Mouse (Mus musculus) forebrain, postnatal 0 days (tissue): ENCODE results near the gene Ippk. TPM values are rescaled to one million over a fixed set of nuclear protein-coding genes. Genes with fewer than 3 reads are reported as not detected.

Experiments
- ATAC-seq: fragments of 200-750 bp; cut with Nextera tagmentation; 2 replicates; pipeline ENCODE4 v1.8.0; 2017; ENCODE audit warnings: mild to moderate bottlenecking, moderate library complexity
- DNase-seq: peaks from one replicate; pipeline ENCODE4 v3.0.0-alpha.2; 2015
- H3K27ac ChIP-seq: fragments of 300-500 bp; sonication (generic); 2 replicates; pipeline ENCODE4 v1.5.1; 2014; ENCODE audit warnings: low read depth, mild to moderate bottlenecking, antibody characterized with exemption, low read length, moderate library complexity, mixed read lengths
- H3K27me3 ChIP-seq: fragments of 300-500 bp; sonication (generic); 2 replicates; pipeline ENCODE4 v1.6.1; 2014; ENCODE audit warnings: mild to moderate bottlenecking, low read length, mixed read lengths; ENCODE audit not compliant: insufficient read depth
- H3K36me3 ChIP-seq: fragments of 300-500 bp; sonication (generic); 2 replicates; pipeline ENCODE4 v1.6.1; 2014; ENCODE audit warnings: mild to moderate bottlenecking, moderate library complexity; ENCODE audit not compliant: insufficient read depth
- H3K4me1 ChIP-seq: fragments of 300-500 bp; sonication (generic); 2 replicates; pipeline ENCODE4 v1.6.1; 2014; ENCODE audit warnings: antibody characterized with exemption; ENCODE audit not compliant: insufficient read depth
- H3K4me2 ChIP-seq: fragments of 300-500 bp; sonication (generic); 2 replicates; pipeline ENCODE4 v1.6.1; 2014; ENCODE audit warnings: low read depth, mild to moderate bottlenecking, moderate library complexity
- H3K4me3 ChIP-seq: fragments of 300-500 bp; sonication (generic); 2 replicates; pipeline ENCODE4 v1.5.1; 2014; ENCODE audit warnings: low read depth, low read length, mixed read lengths
- H3K9ac ChIP-seq: fragments of 300-500 bp; sonication (generic); 2 replicates; pipeline ENCODE4 v1.6.1; 2014; ENCODE audit warnings: mild to moderate bottlenecking
- H3K9me3 ChIP-seq: fragments of 300-500 bp; sonication (generic); 2 replicates; pipeline ENCODE4 v1.6.1; 2016; ENCODE audit warnings: low read length
- CTCF ChIP-seq: sonication (generic); IDR thresholded peaks from 2 replicates; pipeline ENCODE4 v1.5.1; 2016; ENCODE audit warnings: antibody characterized with exemption, control low read depth, low read depth
- WGBS: fragments of 180-500 bp; shearing (Covaris S2); extraction: QIAGEN DNeasy Blood & Tissue Kit; methylation state at CpG from one replicate; pipeline ENCODE4 v1.1.7; 2014; 5-methylcytosine and 5-hydroxymethylcytosine counted together
- polyA plus RNA-seq: library from polyadenylated mRNA; unstranded; fragments of >200 nt; fragmentation: Nextera tagmentation; extraction: Ambion mirVana; gene quantifications from 2 replicates; pipeline ENCODE4 v1.2.1, GENCODE M21; 2015
- total RNA-seq: library from RNA; depleted of rRNA; stranded (reverse); fragments of >200 nt; gene quantifications from 2 replicates; pipeline ENCODE4 v1.2.3, GENCODE M21; 2014; rRNA removed

Ippk gene
- total RNA-seq = 15.0 and 15.9 TPM in 2 replicates
- polyA plus RNA-seq = 11.0 and 11.7 TPM in 2 replicates

GRCm38 (mm10) chr13:49420754-49421605 lies at the start of gene Ippk:
Gene Ippk (plus strand): TSS chr13:49421249.
- H3K9me3 ChIP-seq = no peaks in the 10 kb centered on the region
- ATAC-seq (peak; percentile 99), DNase-seq (peak; percentile 97)
- H3K4me2 ChIP-seq = peak within 1 kb of the TSS; percentile 95
- H3K27me3 ChIP-seq = no peaks in the 10 kb centered on the region
- 1% methylated on average over 69 of the region's 69 CpGs for WGBS
- no peaks in the 10 kb centered on the region for H3K36me3 ChIP-seq
- peak; percentile 33; the same call in 1 of the 2 replicates for TF ChIP-seq CTCF
- peaks cover 20% of the 10 kb centered on the region for H3K4me1 ChIP-seq
- peak within 1 kb of the TSS; percentile 91 for H3K27ac ChIP-seq
- peak within 1 kb of the TSS; percentile 73 for H3K4me3 ChIP-seq
- peak within 1 kb of the TSS; percentile 81 for H3K9ac ChIP-seq

GRCm38 (mm10) chr13:49371428-49371899 lies 49.6 kb upstream of the Ippk start:
- Histone ChIP-seq H3K27me3 (no peaks in the 10 kb centered on the region), H3K27ac (no peak overlapping the region), H3K4me2 (no peak overlapping the region), H3K36me3 (peaks cover 40% of the 10 kb centered on the region), H3K9ac (no peak overlapping the region), H3K4me1 (no peaks in the 10 kb centered on the region), H3K9me3 (no peaks in the 10 kb centered on the region), H3K4me3 (no peak overlapping the region)
- 79% methylated on average over 3 of the region's 3 CpGs for WGBS
- ATAC-seq (peak; percentile 23; the same call in 1 of the 2 replicates), DNase-seq (no peak)
- no peak for TF ChIP-seq CTCF

- no peak overlapping the region for H3K9ac ChIP-seq
- no peaks in the 10 kb centered on the region for H3K4me1 ChIP-seq
- H3K9me3 ChIP-seq = no peaks in the 10 kb centered on the region
- ATAC-seq (no peak), DNase-seq (no peak)
- H3K27me3 ChIP-seq = no peaks in the 10 kb centered on the region
- no peak for TF ChIP-seq CTCF
- 91% methylated on average over 9 of the region's 9 CpGs for WGBS
- H3K4me3 ChIP-seq = no peak overlapping the region
- H3K36me3 ChIP-seq = peaks cover 50% of the 10 kb centered on the region
- no peak overlapping the region for H3K27ac ChIP-seq
- H3K4me2 ChIP-seq = no peak overlapping the region
Observed at GRCm38 (mm10) chr13:49372370-49373060, 48.5 kb upstream of the Ippk start.

GRCm38 (mm10) chr13:49374304-49374703 lies 46.7 kb upstream of the Ippk start:
- no peak overlapping the region for H3K4me3 ChIP-seq
- DNase-seq (no peak), ATAC-seq (0 out of 2 replicates have a peak, but pooled peaks have one; percentile 16)
- no peak overlapping the region for H3K27ac ChIP-seq
- H3K4me2 ChIP-seq = no peak overlapping the region
- no peaks in the 10 kb centered on the region for H3K4me1 ChIP-seq
- 51% methylated on average over 6 of the region's 6 CpGs for WGBS
- H3K36me3 ChIP-seq = peaks cover 65% of the 10 kb centered on the region
- H3K9ac ChIP-seq = no peak overlapping the region
- H3K9me3 ChIP-seq = no peaks in the 10 kb centered on the region
- H3K27me3 ChIP-seq = no peaks in the 10 kb centered on the region
- no peak for TF ChIP-seq CTCF

- no peaks in the 10 kb centered on the region for H3K27me3 ChIP-seq
- H3K4me3 ChIP-seq = no peak overlapping the region
- no peak for ATAC-seq
- no peak for DNase-seq
- no peak overlapping the region for H3K27ac ChIP-seq
- TF ChIP-seq CTCF = no peak
- H3K9me3 ChIP-seq = no peaks in the 10 kb centered on the region
- no peak overlapping the region for H3K4me2 ChIP-seq
- no peak overlapping the region for H3K9ac ChIP-seq
- H3K36me3 ChIP-seq = peaks cover 65% of the 10 kb centered on the region
- 91% methylated on average over 6 of the region's 6 CpGs for WGBS
- H3K4me1 ChIP-seq = no peaks in the 10 kb centered on the region
Observed at GRCm38 (mm10) chr13:49374730-49375129, 46.3 kb upstream of the Ippk start.

GRCm38 (mm10) chr13:49377608-49378007 lies 43.4 kb upstream of the Ippk start:
- no peak overlapping the region for H3K9ac ChIP-seq
- TF ChIP-seq CTCF = no peak
- no peaks in the 10 kb centered on the region for H3K9me3 ChIP-seq
- H3K27ac ChIP-seq = no peak overlapping the region
- 83% methylated on average over 6 of the region's 6 CpGs for WGBS
- H3K27me3 ChIP-seq = no peaks in the 10 kb centered on the region
- DNase-seq (no peak), ATAC-seq (no peak)
- H3K36me3 ChIP-seq = peaks cover 71% of the 10 kb centered on the region
- no peak overlapping the region for H3K4me2 ChIP-seq
- H3K4me3 ChIP-seq = no peak overlapping the region
- no peaks in the 10 kb centered on the region for H3K4me1 ChIP-seq

GRCm38 (mm10) chr13:49379301-49379700 lies 41.7 kb upstream of the Ippk start:
- no peak for ATAC-seq
- 96% methylated on average over 20 of the region's 20 CpGs for WGBS
- no peak for DNase-seq
- Histone ChIP-seq H3K4me1 (no peaks in the 10 kb centered on the region), H3K36me3 (peaks cover 88% of the 10 kb centered on the region), H3K27me3 (no peaks in the 10 kb centered on the region), H3K9ac (no peak overlapping the region), H3K27ac (no peak overlapping the region), H3K9me3 (no peaks in the 10 kb centered on the region), H3K4me3 (no peak overlapping the region), H3K4me2 (no peak overlapping the region)
- TF ChIP-seq CTCF = no peak
